Mouse (Mus musculus) myocyte (in vitro differentiated cells): ENCODE results near the gene Tmem120b.

Experiments
- CEBPB ChIP-seq: IDR thresholded peaks from 2 replicates; pipeline ENCODE4 v1.6.1; 2011; ENCODE audit warnings: mild to moderate bottlenecking, moderate library complexity; ENCODE audit not compliant: poor library complexity, insufficient read depth, severe bottlenecking
- POLR2A ChIP-seq: IDR thresholded peaks from one replicate; pipeline ENCODE4 v1.6.1; 2011; ENCODE audit warnings: low read depth, mild to moderate bottlenecking, control low read depth, moderate library complexity; ENCODE audit not compliant: insufficient read length
- TCF12 ChIP-seq: IDR thresholded peaks from one replicate; pipeline ENCODE4 v1.6.1; 2011; ENCODE audit warnings: mild to moderate bottlenecking, control low read depth; ENCODE audit not compliant: poor library complexity, insufficient read depth, severe bottlenecking
- TCF3 ChIP-seq: IDR thresholded peaks from one replicate; pipeline ENCODE4 v1.6.1; 2011; ENCODE audit warnings: low read depth, control low read depth; ENCODE audit not compliant: insufficient read length
- USF1 ChIP-seq: IDR thresholded peaks from one replicate; pipeline ENCODE4 v1.6.1; 2011; ENCODE audit warnings: low read depth, mild to moderate bottlenecking, control low read depth, moderate library complexity

DNA sequence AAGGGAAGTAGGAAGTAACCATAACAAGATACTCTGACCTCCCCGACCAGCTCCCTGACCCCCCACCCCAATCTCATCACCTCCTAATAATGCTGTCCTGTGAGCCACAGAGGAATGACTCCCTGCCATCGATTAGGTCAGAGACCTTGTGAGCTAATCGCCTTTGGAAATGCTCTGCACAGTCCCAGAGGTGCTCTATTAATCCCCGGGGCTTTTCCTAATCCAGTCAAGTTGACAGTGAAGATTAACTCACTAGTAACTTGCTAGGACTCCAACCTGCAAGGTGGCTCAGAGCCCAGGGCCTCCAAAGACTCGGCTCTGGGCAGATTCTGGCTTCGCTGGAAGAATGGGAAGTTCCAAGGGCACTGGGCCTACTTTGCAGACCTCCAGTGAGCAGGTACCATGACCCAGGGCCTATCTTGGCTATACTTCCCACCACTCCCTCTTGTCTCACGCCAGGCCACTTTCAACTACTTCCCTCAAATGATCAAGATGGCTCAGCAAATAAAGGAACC, 34.5 kb upstream of the Tmem120b start:
- TF ChIP-seq TCF3 (no peak), POLR2A (no peak), CEBPB (no peak), USF1 (no peak), TCF12 (no peak)
